Mouse (Mus musculus): ENCODE results near the gene Galnt4. TPM values are rescaled to one million over a fixed set of nuclear protein-coding genes. Genes with fewer than 3 reads are reported as not detected.

The Galnt4 gene
- total RNA-seq, 2 experiments from 2014 or later, result 2.7 to 3.3 TPM

DNA sequence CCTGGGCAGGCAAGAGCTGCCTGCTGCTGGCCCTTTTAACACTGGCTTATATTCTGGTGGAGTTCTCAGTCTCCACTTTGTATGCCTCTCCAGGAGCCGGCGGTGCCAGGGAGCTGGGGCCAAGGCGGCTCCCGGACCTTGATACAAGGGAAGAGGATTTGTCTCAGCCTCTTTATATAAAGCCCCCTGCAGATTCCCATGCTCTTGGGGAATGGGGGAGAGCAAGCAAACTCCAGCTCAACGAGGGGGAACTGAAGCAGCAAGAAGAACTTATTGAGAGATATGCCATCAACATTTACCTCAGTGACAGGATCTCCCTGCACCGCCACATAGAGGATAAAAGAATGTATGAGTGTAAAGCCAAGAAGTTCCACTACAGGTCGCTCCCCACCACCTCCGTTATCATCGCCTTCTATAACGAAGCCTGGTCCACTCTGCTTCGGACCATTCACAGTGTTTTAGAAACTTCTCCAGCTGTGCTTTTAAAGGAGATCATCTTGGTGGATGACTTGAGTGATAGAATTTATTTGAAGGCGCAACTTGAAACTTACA, 548 bp downstream of the Galnt4 start:
- intact Hi-C loops (cut with DNase I), result loop anchor here (5.0 kb wide), 1 partner anchor 509 kb away; no protein-coding TSS in a partner anchor
- DNase-seq (ENCODE audit: low spot score in 2 of 2), result no peak

DNA sequence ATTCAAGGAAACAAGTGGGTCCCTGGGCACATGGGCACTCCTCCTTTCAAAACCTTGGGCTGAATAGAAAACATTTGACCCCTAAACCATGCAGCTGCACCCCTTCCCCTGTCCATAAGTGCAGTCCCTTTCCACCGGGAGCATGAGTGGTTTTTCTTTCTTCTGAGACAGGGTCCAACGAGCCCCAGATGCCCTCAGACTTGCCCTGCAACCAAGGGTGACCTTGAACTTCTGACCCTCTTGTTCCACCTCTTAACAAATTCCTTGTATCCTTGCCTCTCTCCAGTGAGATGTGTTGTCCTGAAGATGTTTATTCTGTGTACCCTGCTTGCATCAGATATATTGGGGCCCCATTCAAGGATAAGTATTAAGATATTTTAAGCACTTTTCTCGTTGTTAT, 5.6 kb downstream of the Galnt4 start:
- DNase-seq (ENCODE audit: low spot score in 2 of 2), result no peak
- intact Hi-C loops (cut with DNase I), result no loop called here

DNA sequence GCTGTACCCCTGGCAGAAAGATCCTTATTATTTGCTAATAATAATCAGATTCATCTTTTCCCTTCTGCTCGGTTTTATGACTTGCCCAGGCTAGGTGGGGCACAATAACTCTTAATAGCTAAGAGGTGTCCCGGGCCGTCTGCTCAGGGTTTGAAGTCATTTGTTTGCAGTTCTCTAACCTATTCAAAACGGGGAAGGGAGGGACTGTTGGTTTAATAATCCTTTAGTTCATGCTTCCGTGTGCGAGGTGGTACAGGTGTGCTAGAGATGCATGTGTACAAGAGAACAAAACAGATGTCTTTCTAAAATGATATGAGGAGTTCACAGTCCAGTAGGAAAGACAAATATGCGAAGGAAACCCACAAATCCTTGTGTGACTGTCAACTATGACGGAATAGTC, 6.3 kb downstream of the Galnt4 start:
- intact Hi-C loops (cut with DNase I), result no loop called here
- no peak for DNase-seq (ENCODE audit: low spot score in 2 of 2)

DNA sequence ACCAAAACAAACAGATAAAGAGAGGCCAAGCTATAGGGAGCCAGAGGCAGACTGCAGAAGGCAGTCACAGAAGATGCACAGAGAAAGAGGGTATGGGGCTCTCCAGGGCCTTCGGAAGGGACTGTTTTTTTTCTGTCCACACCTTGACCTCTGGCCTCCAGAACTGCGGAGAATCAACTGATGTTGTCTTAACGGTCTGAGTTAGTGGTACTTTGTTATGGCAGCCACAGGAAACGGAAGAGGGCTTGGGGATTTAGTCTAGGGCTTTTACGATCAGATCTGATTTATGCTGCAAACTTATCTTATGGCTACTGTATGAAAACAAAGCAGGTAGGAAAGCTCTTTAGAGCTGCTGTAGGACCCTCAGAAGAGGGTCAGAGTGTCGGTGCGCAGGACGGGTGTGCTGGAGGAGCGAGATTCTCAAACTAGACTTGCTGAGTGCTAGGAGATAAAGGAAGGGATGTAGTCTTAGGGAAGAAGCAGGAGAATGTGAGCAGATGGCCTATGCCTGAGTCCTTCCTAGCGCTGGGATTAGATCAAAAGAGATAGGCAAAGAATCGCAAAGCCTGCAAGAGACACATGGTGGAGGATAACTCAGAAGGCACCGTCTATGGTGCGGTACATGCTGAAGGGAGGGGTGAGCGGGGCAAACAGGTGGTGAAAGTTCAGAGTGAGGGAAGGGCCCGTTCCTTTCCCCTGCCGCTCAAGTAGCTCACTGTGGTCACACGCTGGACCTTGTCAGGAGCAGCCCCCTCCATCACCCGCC, 7.7 kb downstream of the Galnt4 start:
- intact Hi-C loops (cut with DNase I), result no loop called here
- no peak for DNase-seq (ENCODE audit: low spot score in 2 of 2)

DNA sequence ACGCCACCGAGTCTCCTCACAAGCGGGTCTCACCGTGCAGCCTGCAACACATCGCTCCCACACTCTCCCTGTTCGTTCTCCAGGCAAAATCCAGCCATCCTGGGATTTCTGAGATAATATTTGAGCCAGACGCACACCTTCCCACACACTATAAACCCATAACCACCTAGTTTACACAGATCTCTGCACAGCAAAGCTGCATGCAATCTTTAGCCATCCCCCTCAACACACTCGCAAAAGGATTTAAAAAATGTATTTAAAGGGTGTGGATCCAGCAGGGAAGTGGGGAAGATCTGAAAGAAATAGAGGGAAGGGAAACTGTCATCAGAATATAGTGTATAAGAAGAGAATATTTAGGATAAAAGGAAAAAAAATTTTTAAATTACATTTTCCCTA, 8.3 kb downstream of the Galnt4 start:
- intact Hi-C loops (cut with DNase I), result no loop called here
- DNase-seq (ENCODE audit: low spot score in 2 of 2), result no peak

GRCm38 (mm10) chr10:99116650-99117615, 9.0 kb downstream of the Galnt4 start:
- no peak for DNase-seq (ENCODE audit: low spot score in 2 of 2)
- intact Hi-C loops (cut with DNase I), result no loop called here

GRCm38 (mm10) chr10:99117876-99118275, 9.9 kb downstream of the Galnt4 start:
- DNase-seq (ENCODE audit: low spot score in 2 of 2), result no peak
- intact Hi-C loops (cut with DNase I), result no loop called here

GRCm38 (mm10) chr10:99118697-99119096, 10.7 kb downstream of the Galnt4 start:
- DNase-seq (ENCODE audit: low spot score in 2 of 2), result no peak
- intact Hi-C loops (cut with DNase I), result no loop called here

DNA sequence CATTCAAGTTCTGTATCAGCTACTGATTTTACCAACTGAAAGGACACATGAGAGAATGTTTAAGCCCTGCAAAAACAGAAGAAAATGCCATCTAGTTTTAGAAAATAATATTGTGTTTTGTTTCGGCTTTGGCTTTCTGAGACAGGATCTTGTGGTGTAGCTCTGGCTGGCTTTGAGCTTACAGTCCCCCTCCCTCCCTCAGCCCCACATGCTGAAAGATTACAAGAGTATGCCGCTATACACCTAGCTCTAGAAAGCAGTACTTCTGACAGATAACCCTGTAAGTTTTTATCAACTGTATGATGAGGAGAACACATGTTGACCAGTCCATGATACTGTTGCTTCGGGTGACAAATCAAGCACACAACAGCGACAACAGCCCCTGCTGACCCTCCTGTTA, 11.5 kb downstream of the Galnt4 start:
- no peak for DNase-seq (ENCODE audit: low spot score in 2 of 2)
- intact Hi-C loops (cut with DNase I), result no loop called here

GRCm38 (mm10) chr10:99126225-99126624, 18.3 kb downstream of the Galnt4 start, which contains the start of gene Phxr2:
Phxr2 (minus strand) TSS chr10:99126325.
- no peak for DNase-seq (ENCODE audit: low spot score in 2 of 2)
- intact Hi-C loops (cut with DNase I), result no loop called here

- intact Hi-C loops (cut with DNase I), result no loop called here
- DNase-seq (ENCODE audit: low spot score in 2 of 2), result no peak
Measured at GRCm38 (mm10) chr10:99126954-99127353, 19.0 kb downstream of the Galnt4 start.

DNA sequence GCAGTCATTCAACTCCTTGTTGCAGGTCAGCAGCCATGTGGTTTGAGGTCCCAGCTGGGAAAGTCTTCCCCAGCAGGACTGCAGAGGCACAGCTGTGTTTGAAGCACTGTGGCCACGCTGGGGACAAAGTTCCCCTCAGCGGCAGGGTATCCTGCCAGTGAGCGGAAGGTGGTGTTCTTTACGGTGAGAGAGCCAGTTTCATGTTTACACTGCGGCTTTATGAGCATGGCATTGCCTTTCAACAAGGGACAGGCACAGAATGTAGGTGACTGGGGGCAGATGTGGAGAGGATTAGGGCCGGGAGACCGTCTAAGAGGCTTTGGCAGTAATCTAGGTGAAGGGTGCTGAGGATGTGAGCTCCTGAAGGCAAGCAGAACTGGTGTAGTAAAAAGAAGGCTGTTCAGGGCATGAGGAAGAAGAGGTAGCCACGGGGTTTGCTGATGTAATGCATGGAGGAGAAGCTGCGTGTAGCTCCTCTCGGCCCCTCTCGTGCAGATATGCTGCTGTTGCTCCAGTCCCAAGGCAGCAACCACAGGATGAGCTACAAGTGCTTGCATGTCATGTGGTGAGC, 19.8 kb downstream of the Galnt4 start:
- DNase-seq (ENCODE audit: low spot score in 2 of 2), result no peak
- intact Hi-C loops (cut with DNase I), result no loop called here

- intact Hi-C loops (cut with DNase I), result no loop called here
- DNase-seq (ENCODE audit: low spot score in 2 of 2), result no peak
Measured at GRCm38 (mm10) chr10:99130611-99131010, 22.7 kb downstream of the Galnt4 start.

DNA sequence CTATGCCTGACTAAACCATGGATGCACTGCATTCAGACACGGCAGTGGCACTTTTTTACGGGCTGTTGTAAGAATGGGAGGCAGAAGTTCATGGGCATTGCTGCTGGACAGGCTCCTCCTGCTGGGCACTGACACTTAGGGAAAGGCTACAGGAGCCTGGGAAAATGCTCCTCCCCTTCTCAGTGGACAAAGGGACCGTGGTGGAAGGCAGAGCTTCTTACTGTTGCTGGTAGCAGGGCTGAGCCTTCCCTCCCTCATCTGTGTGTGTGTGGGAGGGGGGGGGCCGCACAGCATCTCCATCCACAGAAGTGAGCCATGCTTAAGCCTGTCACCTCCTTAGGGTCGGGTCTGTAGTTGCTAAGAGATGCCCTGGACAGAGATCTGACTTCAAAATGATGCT, 23.3 kb downstream of the Galnt4 start:
- no peak for DNase-seq (ENCODE audit: low spot score in 2 of 2)
- intact Hi-C loops (cut with DNase I), result no loop called here

GRCm38 (mm10) chr10:99132189-99132588, 24.2 kb downstream of the Galnt4 start:
- intact Hi-C loops (cut with DNase I), result no loop called here
- no peak for DNase-seq (ENCODE audit: low spot score in 2 of 2)

DNA sequence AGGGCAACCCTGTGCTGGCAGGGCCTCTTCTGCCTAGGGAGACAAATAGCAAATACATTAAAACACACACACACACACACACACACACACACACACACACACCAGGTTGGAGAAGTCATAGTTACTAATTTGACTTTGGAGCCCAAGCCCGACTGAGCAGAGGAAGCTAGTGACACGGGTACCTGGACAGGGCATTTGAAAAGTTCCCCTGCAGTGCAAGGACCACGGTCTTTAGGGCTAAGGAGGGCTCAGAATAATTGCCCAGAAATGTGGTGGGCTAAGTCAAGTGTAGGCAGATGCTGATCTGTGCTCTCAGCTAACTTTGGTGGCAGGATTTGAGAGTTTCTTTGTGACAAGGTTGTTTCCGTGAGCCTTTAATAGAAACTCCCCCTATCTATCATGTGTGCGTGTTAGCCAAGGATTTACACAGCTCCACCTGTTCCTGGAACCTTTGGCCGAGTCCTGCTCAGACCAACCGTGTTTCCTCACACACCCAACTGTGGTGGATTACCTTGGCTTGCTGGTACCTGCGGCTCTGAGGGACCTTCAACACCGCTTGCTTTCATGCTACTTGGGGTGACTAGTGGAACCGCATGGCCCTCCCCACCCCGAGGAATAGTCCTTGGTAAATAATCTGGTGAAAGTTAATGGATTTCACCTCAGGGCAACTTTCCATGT, 24.8 kb downstream of the Galnt4 start:
- DNase-seq (ENCODE audit: low spot score in 2 of 2), result no peak
- intact Hi-C loops (cut with DNase I), result no loop called here

GRCm38 (mm10) chr10:99133321-99133875, 25.4 kb downstream of the Galnt4 start:
- no peak for DNase-seq (ENCODE audit: low spot score in 2 of 2)
- intact Hi-C loops (cut with DNase I), result no loop called here

DNA sequence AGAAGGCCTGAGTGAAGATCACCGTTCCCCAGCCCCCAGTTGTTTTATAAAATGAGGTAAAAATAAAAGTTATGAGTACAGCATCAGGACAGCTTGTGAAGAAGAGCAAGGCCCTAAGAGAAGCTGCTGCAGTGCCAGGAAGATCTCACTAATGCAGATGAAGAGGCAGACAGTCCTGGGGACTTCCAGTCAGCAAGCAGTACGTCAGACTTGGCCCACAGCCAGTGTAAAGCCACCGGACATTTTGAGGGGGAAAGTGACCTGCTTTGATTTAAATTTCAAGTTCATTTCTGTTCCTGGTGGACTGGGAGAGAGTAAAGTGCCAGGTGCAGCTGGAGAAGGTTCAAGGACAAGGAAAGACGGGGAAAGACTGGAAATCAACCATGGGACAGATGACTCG, 28.4 kb downstream of the Galnt4 start:
- intact Hi-C loops (cut with DNase I), result no loop called here
- no peak for DNase-seq (ENCODE audit: low spot score in 2 of 2)

GRCm38 (mm10) chr10:99145611-99146010, 37.7 kb downstream of the Galnt4 start:
- DNase-seq (ENCODE audit: low spot score in 2 of 2), result no peak
- intact Hi-C loops (cut with DNase I), result no loop called here
